Mouse (Mus musculus) mature B cell (primary cell): Measurements from ENCODE around the gene Cyb5r4.
"Not testable (repeated sequence)": the region's sequence is repeated elsewhere in the genome, so short reads cannot be mapped to it uniquely, and the experiment has no call there.

Source experiments
- in situ Hi-C: fragments of 300-500 bp; cut with MboI; formaldehyde crosslinking; loops from 2 replicates; pipeline ENCODE4 v1.14.3; 2019

The Cyb5r4 gene

GRCm38 (mm10) chr9:87021778-87022523, at the start of gene Cyb5r4:
Cyb5r4 (plus strand) TSS chr9:87022014.
- in situ Hi-C loops = loop anchor here (10.0 kb wide), 1 partner anchor 233 kb away; the partner anchor contains the start of gene Cep162

- in situ Hi-C loops = not testable (repeated sequence)
These were observed 49.3 kb upstream of the Cyb5r4 start for GRCm38 (mm10) chr9:86972471-86972870.

- in situ Hi-C loops = no loop called here
These were observed 48.3 kb upstream of the Cyb5r4 start for GRCm38 (mm10) chr9:86973562-86973961.

- in situ Hi-C loops = no loop called here
These were observed 44.9 kb upstream of the Cyb5r4 start for GRCm38 (mm10) chr9:86976896-86977295.

- in situ Hi-C loops = no loop called here
These were observed 43.4 kb upstream of the Cyb5r4 start for GRCm38 (mm10) chr9:86978257-86978907.

GRCm38 (mm10) chr9:86980048-86980447, 41.8 kb upstream of the Cyb5r4 start:
- in situ Hi-C loops = no loop called here

GRCm38 (mm10) chr9:86980942-86981341, 40.9 kb upstream of the Cyb5r4 start:
- in situ Hi-C loops = no loop called here

GRCm38 (mm10) chr9:86981551-86981950, 40.3 kb upstream of the Cyb5r4 start:
- in situ Hi-C loops = no loop called here

- in situ Hi-C loops = no loop called here
These were observed 37.2 kb upstream of the Cyb5r4 start for GRCm38 (mm10) chr9:86984583-86984982.

GRCm38 (mm10) chr9:86985105-86985504, 36.7 kb upstream of the Cyb5r4 start:
- in situ Hi-C loops = no loop called here

GRCm38 (mm10) chr9:86986703-86987296, 35.0 kb upstream of the Cyb5r4 start:
- in situ Hi-C loops = no loop called here

- in situ Hi-C loops = no loop called here
These were observed 32.0 kb upstream of the Cyb5r4 start for GRCm38 (mm10) chr9:86989822-86990221.

GRCm38 (mm10) chr9:86991758-86992157, 30.1 kb upstream of the Cyb5r4 start:
- in situ Hi-C loops = no loop called here

GRCm38 (mm10) chr9:86997046-86997691, 24.6 kb upstream of the Cyb5r4 start:
- in situ Hi-C loops = no loop called here

GRCm38 (mm10) chr9:86999956-87000582, 21.7 kb upstream of the Cyb5r4 start:
- in situ Hi-C loops = no loop called here

- in situ Hi-C loops = no loop called here
These were observed 16.9 kb upstream of the Cyb5r4 start for GRCm38 (mm10) chr9:87004701-87005434.

- in situ Hi-C loops = no loop called here
These were observed 16.4 kb upstream of the Cyb5r4 start for GRCm38 (mm10) chr9:87005435-87005779.

- in situ Hi-C loops = no loop called here
These were observed 13.3 kb upstream of the Cyb5r4 start for GRCm38 (mm10) chr9:87008507-87008906.

GRCm38 (mm10) chr9:87008919-87009318, 12.9 kb upstream of the Cyb5r4 start:
- in situ Hi-C loops = no loop called here

- in situ Hi-C loops = no loop called here
These were observed 6.4 kb upstream of the Cyb5r4 start, which contains the start of gene Ripply2 for GRCm38 (mm10) chr9:87015288-87015937. Ripply2 (plus strand) TSS chr9:87015537.

GRCm38 (mm10) chr9:87015938-87016294, 5.9 kb upstream of the Cyb5r4 start:
- in situ Hi-C loops = no loop called here
